In the genomic region with DNA sequence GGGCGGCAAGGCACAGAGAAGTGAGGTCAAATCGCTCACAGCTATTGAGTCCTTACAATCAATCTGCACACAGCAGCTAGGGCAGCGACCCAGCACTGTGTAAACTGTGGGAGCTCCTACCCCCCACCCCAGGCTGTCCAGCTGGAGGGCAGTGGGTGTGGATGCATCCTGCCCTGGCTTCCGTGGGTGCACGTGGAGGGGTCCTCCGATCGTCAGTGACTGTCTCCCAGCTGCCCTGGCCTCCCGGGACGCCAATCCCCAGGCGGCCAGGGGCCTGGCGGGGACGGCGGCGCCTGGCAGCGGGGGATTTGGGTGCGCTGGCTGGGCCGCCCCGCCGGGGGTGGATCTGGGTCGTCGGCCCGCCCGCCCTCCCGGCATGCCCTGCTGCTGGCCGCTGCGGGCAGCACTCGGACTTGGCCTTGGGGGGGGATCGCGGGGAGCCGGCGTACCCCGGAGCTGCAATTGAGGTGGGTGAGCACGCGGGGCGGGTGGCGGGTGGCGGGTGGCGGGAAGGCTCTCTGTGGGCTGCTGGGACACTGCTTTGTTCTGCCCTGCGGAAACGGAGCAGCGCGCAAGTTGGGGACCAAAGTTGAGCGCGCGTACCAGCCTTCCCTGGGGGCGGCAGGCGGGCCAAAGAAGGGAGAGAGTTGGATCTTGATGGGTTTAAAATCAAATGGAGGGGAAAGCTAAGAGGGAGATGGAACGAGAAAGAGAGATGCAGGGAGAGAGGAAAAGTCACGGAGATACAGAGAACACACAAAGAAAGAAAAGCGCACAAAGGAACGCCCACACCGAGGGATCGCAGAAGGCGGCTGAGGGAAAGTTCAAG, we compare ENCODE assay signal across 8 mouse cellular contexts. TPM values are rescaled to one million over a fixed set of nuclear protein-coding genes. Genes with fewer than 3 reads are reported as not detected.
A peak's percentile ranks its signal among the peaks of the same experiment; 100 is the strongest.
DNase-seq lines count a peak whose midpoint lies in the region; ATAC-seq and TF ChIP-seq lines count a peak whose summit lies in the region.

Tmem98 (plus strand) TSS at position 183 of the 829 bp plus-strand sequence.

- H3K27ac ChIP-seq in lung, embryonic 14.5 days (ENCODE audit: low read depth) = peak within 1 kb of the TSS; percentile 95

- H3K4me2 ChIP-seq in lung, embryonic 14.5 days = peak within 1 kb of the TSS; percentile 80

- H3K27me3 ChIP-seq in lung, embryonic 14.5 days (ENCODE audit: insufficient read depth, low read length) = no peaks in the 10 kb centered on the region

- 1% methylated on average over 49 of the region's 54 CpGs for WGBS in lung, embryonic 14.5 days

- ATAC-seq in lung, embryonic 14.5 days (ENCODE audit: insufficient read depth) = peak; percentile 90

- H3K4me1 ChIP-seq in lung, embryonic 14.5 days (ENCODE audit: insufficient read depth) = peaks cover 11% of the 10 kb centered on the region

- peak within 1 kb of the TSS; percentile 61 for H3K4me3 ChIP-seq in lung, embryonic 14.5 days (ENCODE audit: low read depth, low read length)

- H3K36me3 ChIP-seq in lung, embryonic 14.5 days (ENCODE audit: insufficient read depth) = peaks cover 31% of the 10 kb centered on the region

- no peak for TF ChIP-seq CTCF in lung, embryonic 14.5 days (IDR thresholded peaks at IDR 0.05; ENCODE audit: low read depth)

- peak; percentile 20 for DNase-seq in thymus, postnatal 4 days
- DNase-seq in thymus, postnatal 10 days (ENCODE audit: low spot score in 2 of 2) = no peak
- DNase-seq in embryo, embryonic 10 days (ENCODE audit: low spot score) = peak; percentile 51
- DNase-seq in heart, adult 9 months (ENCODE audit: low spot score in 2 of 2) = peak; percentile 18 to 27
- DNase-seq in kidney, postnatal 10 days = peak; percentile 77
- peak; percentile 80 for DNase-seq in lung, embryonic 14.5 days
- DNase-seq in retina, embryonic 14.5 days (ENCODE audit: low spot score) = peak; percentile 64
- no peak for DNase-seq in thymus, postnatal 14 days

- no peaks in the 10 kb centered on the region for H3K9me3 ChIP-seq in lung, embryonic 14.5 days (ENCODE audit: low read depth, low read length)

- H3K9ac ChIP-seq in lung, embryonic 14.5 days = peak within 1 kb of the TSS; percentile 88

RNA-seq across cellular contexts. Expression of gene Tmem98, which starts in this region (rescaled TPM):
- polyA plus RNA-seq in lung, embryonic 14.5 days (2014; fragmentation: Nextera tagmentation; extraction: Ambion mirVana) = 127 and 132 TPM in 2 replicates

Comparison
In these comparisons a context has a peak if more than half of its experiments do, and no peak if none do; other contexts are left out.
1. DNase-seq: peak in thymus, postnatal 4 days (single experiment), embryo, embryonic 10 days (single experiment), heart, adult 9 months (2 of 2), kidney, postnatal 10 days (single experiment), lung, embryonic 14.5 days (single experiment) and retina, embryonic 14.5 days (single experiment); none in thymus, postnatal 10 days (0 of 2) and thymus, postnatal 14 days (single experiment).